Mouse (Mus musculus) macrophage (primary cell): ENCODE measurements around the gene Zcchc2. TPM values are rescaled to one million over a fixed set of nuclear protein-coding genes. Genes with fewer than 3 reads are reported as not detected.

Experiments
- H3K27ac ChIP-seq: fragments of 350-480 bp; formaldehyde crosslinking; 2 replicates; pipeline ENCODE4 v1.9.0; 2021
- H3K36me3 ChIP-seq: fragments of 350-480 bp; formaldehyde crosslinking; 2 replicates; pipeline ENCODE4 v1.9.0; 2021; ENCODE audit errors: inconsistent target
- H3K4me3 ChIP-seq: fragments of 350-480 bp; formaldehyde crosslinking; 2 replicates; pipeline ENCODE4 v1.9.0; 2021; ENCODE audit errors: inconsistent target
- H3K79me2 ChIP-seq: fragments of 350-480 bp; formaldehyde crosslinking; 2 replicates; pipeline ENCODE4 v1.9.0; 2021; ENCODE audit errors: inconsistent target
- WGBS: methylation state at CpG from one replicate; pipeline ENCODE4 v1.1.7; 2026; ENCODE audit warnings: inconsistent platforms; ENCODE audit not compliant: missing documents; 5-methylcytosine and 5-hydroxymethylcytosine counted together
- polyA plus RNA-seq: library from polyadenylated mRNA; stranded (reverse); fragments of 250-400 nt; gene quantifications from 3 replicates; pipeline ENCODE4 v1.2.4, GENCODE M21; 2018; ENCODE audit warnings: inconsistent platforms
- total RNA-seq, 78 experiments: library from RNA; depleted of rRNA; stranded (reverse); fragments of 250-400 nt; gene quantifications; 1 replicate in 9 of 78; 2 replicates in 24 of 78; 3 replicates in 43 of 78; 4 replicates in 2 of 78; pipeline ENCODE4 v1.2.4; 2018; ENCODE audit warnings: inconsistent platforms in 56 of 78

The Zcchc2 gene
- total RNA-seq (2018; cell fraction: chromatin; rRNA removed) = 100 to 1,000 TPM in 9 of 26 experiments, 10 to 100 TPM in 17; 27.4 to 263 (median 93.3) TPM
- total RNA-seq (2018; cell fraction: cytosol; rRNA removed) = 10 to 100 TPM; 21.1 to 83.6 (median 33.9) TPM
- 100 to 1,000 TPM in 5 of 26 experiments, 10 to 100 TPM in 21; 25.7 to 238 (median 78.2) TPM for total RNA-seq (2018; cell fraction: nucleus; rRNA removed)
- 21.2 to 22.6 TPM (median 22.2 TPM) in 3 replicates for polyA plus RNA-seq

DNA sequence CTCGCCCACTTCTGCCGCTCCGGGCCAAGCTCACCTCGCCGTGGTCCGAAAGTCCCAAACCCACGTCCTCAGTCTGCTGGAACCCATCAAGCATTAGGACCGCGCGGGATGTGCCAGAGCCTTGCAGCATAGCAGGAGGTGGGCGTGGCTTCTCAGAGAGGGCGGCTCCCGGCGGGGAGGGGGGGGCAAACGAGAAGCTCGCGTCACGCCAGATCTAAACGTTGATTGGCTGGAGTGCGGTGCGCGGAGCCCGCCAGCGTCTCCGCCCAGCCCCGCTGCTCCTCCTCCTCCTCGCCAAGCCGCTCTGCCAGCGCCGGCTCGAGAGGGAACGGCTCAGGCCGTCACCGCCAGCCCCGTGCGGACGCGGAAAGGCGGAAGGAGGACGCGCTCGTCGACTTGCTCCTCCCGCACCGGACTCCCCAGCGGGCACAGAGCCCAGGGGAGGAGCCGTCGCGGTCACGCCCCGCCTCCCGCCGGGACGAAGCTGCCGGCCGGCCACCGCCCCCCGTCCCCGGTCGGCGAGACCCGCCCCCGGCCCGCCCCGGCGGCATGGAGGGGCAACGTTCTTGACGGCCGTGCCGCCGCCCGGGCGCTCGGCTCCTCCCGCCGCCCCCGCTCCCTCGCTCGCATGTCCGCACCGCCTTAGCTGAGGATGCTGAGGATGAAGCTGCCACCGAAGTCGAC, at the start of gene Zcchc2:
TSS of gene Zcchc2 (plus strand) at position 269 of the 684 bp plus-strand sequence.
- Histone ChIP-seq H3K27ac (peak within 1 kb of the TSS; percentile 96), H3K4me3 (peak within 1 kb of the TSS; percentile 97), H3K36me3 (no peaks in the 10 kb centered on the region), H3K79me2 (peaks cover 86% of the 10 kb centered on the region)
- under 1% methylated on average over 47 of the region's 83 CpGs for WGBS

DNA sequence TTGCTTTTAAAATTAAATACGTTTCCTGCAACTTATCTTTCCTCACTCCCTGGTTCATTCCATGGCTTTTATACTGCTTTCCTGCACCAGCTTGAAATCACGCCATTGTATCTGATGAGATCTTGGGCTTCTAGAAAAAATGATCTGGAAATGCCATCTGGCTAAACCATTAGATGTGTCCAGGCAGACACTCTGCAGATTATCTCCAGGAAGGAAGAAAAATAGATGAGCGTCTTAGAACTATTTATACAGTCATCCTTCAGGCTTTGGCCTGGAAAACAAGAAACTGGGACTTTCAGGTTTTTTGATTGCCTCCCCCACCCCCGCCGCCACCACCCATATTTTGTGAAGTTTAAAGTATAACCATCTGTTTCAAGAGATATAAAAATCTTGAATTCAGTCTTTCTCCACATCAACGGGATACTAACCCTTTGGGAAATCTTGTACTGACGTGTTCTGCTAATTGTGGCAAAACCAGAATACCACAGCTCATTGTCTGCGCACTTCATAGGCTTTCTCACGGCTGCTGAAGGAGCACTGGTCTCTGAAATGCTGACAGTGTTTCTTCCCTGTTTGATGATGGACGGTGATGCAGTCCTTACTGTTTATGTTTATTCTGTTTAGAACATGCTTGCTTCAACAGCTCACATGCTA, 45.2 kb upstream of the Zcchc2 start:
- no peaks in the 10 kb centered on the region for H3K36me3 ChIP-seq
- no peak overlapping the region for H3K27ac ChIP-seq
- no peak overlapping the region for H3K4me3 ChIP-seq
- no peaks in the 10 kb centered on the region for H3K79me2 ChIP-seq
- WGBS = 92% methylated on average over 7 of the region's 10 CpGs

GRCm38 (mm10) chr1:105946581-105947540, 43.3 kb upstream of the Zcchc2 start:
- no peak overlapping the region for H3K4me3 ChIP-seq
- 82% methylated on average over 13 of the region's 13 CpGs for WGBS

GRCm38 (mm10) chr1:105948352-105948751, 41.9 kb upstream of the Zcchc2 start:
- 91% methylated on average over 6 of the region's 6 CpGs for WGBS
- no peaks in the 10 kb centered on the region for H3K79me2 ChIP-seq
- H3K27ac ChIP-seq = no peak overlapping the region
- H3K36me3 ChIP-seq = no peaks in the 10 kb centered on the region
- no peak overlapping the region for H3K4me3 ChIP-seq

More at GRCm38 (mm10) chr1:105946581-105947540, 43.3 kb upstream of the Zcchc2 start:
- Histone ChIP-seq H3K27ac (no peak overlapping the region), H3K79me2 (no peaks in the 10 kb centered on the region), H3K36me3 (no peaks in the 10 kb centered on the region)

- no peak overlapping the region for H3K27ac ChIP-seq
- 89% methylated on average over 2 of the region's 2 CpGs for WGBS
Measured at GRCm38 (mm10) chr1:105953588-105953987, 36.6 kb upstream of the Zcchc2 start.

GRCm38 (mm10) chr1:105954047-105954446, 36.2 kb upstream of the Zcchc2 start:
- Histone ChIP-seq H3K4me3 (no peak overlapping the region), H3K36me3 (no peaks in the 10 kb centered on the region), H3K79me2 (no peaks in the 10 kb centered on the region), H3K27ac (no peak overlapping the region)

More at GRCm38 (mm10) chr1:105953588-105953987, 36.6 kb upstream of the Zcchc2 start:
- H3K4me3 ChIP-seq = no peak overlapping the region
- no peaks in the 10 kb centered on the region for H3K79me2 ChIP-seq
- H3K36me3 ChIP-seq = no peaks in the 10 kb centered on the region

DNA sequence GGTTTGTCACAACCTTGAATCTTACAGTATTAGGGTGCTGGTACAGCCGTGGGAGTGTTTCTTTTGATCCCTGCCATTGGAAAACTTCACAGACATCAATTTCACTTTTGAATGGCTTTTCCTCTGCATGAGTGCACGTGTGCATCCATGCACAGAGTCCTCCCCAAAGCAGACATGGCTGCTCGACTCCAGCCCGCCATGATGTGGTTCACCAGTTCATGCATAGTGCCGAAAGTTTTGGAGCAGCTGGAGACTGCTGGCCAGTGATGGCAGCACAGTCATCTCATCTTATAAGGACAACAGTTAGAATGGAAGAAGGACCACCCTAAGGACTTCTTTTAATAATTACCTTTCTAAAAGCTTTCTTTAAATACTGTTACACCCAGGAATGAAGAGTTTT, 34.1 kb upstream of the Zcchc2 start:
- 94% methylated on average over 5 of the region's 5 CpGs for WGBS

GRCm38 (mm10) chr1:105961472-105961871, 28.7 kb upstream of the Zcchc2 start:
- Histone ChIP-seq H3K27ac (no peak overlapping the region), H3K79me2 (no peaks in the 10 kb centered on the region), H3K36me3 (no peaks in the 10 kb centered on the region), H3K4me3 (no peak overlapping the region)
- 92% methylated on average over 4 of the region's 4 CpGs for WGBS

More for the DNA sequence above, 34.1 kb upstream of the Zcchc2 start:
- H3K27ac ChIP-seq = no peak overlapping the region
- H3K79me2 ChIP-seq = no peaks in the 10 kb centered on the region
- H3K4me3 ChIP-seq = no peak overlapping the region
- no peaks in the 10 kb centered on the region for H3K36me3 ChIP-seq

DNA sequence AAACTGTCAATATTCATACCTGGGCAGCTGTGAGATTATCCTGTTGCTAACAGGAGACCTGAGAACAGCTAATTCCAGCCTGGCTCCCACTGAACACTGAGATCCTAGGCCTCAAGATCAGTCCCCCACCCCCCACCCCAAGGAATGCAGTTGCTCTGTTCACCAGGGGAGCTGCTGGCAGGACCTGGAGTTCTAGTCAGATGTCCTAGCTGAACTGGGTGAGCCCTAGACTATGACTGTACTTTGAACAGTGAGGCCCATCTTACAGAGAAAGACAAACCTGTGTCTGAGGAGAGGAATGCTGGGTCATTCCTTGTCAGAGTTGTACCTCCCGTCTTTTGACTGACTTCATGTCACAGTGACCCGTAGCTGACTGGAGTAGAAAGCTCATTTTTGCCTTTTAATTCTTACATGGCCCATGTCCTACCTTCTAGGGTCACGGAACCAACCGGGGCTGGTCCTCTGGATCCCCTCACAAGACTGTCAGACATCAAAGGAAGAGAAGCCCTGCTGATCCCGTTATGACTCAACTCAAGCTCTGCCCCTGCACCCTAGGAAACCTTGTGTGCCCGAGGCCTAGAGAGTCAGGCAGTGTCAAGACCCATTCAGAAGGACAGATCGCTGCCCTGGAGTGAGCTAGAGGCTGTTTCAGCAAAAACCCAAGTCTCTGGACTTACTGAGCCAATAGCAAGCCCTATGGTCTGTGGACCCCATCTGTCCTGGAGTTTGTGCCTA, 28.0 kb upstream of the Zcchc2 start:
- Histone ChIP-seq H3K36me3 (no peaks in the 10 kb centered on the region), H3K4me3 (no peak overlapping the region), H3K79me2 (no peaks in the 10 kb centered on the region), H3K27ac (no peak overlapping the region)
- 96% methylated on average over 7 of the region's 7 CpGs for WGBS

DNA sequence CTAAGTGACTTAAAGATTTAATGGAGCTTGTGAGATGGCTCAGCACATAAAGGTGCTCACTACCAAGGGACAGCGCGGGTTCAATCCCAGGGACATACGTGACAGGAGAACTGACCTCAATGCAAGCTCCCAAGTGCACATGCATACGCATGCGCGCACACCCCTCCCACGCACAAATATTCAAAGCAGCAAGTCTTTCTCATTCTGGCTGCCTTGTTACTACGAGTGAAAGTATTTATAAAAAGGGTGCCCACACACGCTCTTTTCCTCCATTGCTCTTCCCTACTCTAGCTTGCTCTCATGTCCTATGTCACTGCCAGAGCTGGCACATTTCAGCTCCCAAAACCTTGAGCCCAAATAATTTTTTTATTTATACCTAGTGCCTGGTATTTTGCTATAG, 27.4 kb upstream of the Zcchc2 start:
- no peak overlapping the region for H3K4me3 ChIP-seq
- no peaks in the 10 kb centered on the region for H3K79me2 ChIP-seq
- no peaks in the 10 kb centered on the region for H3K36me3 ChIP-seq
- no peak overlapping the region for H3K27ac ChIP-seq
- WGBS = 96% methylated on average over 9 of the region's 9 CpGs

- WGBS = 55% methylated on average over 4 of the region's 4 CpGs
- H3K4me3 ChIP-seq = no peak overlapping the region
- peak overlapping the region; percentile 51 for H3K27ac ChIP-seq
- no peaks in the 10 kb centered on the region for H3K79me2 ChIP-seq
- no peaks in the 10 kb centered on the region for H3K36me3 ChIP-seq
Measured at GRCm38 (mm10) chr1:105964514-105964913, 25.7 kb upstream of the Zcchc2 start.

- 2% methylated on average over 5 of the region's 5 CpGs for WGBS
- Histone ChIP-seq H3K79me2 (no peaks in the 10 kb centered on the region), H3K27ac (peak overlapping the region; percentile 51), H3K4me3 (no peak overlapping the region), H3K36me3 (no peaks in the 10 kb centered on the region)
Measured at GRCm38 (mm10) chr1:105965189-105965588, 25.0 kb upstream of the Zcchc2 start.

GRCm38 (mm10) chr1:105971490-105972170, 18.6 kb upstream of the Zcchc2 start:
- Histone ChIP-seq H3K36me3 (no peaks in the 10 kb centered on the region), H3K79me2 (no peaks in the 10 kb centered on the region), H3K27ac (peak overlapping the region; percentile 88), H3K4me3 (peak overlapping the region; percentile 31)
- 5% methylated on average over 10 of the region's 10 CpGs for WGBS
